Mouse (Mus musculus) heart, postnatal 10 days (tissue): ENCODE measurements around the gene Pak4. TPM values are rescaled to one million over a fixed set of nuclear protein-coding genes. Genes with fewer than 3 reads are reported as not detected.
"Not testable (repeated sequence)": the region's sequence is repeated elsewhere in the genome, so short reads cannot be mapped to it uniquely, and the experiment has no call there.

Source experiments
- DNase-seq, 2 experiments: peaks; one replicate each; pipeline ENCODE4 v3.0.0; 2021
- intact Hi-C: fragments of 180-260 bp; cut with DNase I; formaldehyde crosslinking; loops from one replicate; pipeline ENCODE4 v1.15.1; 2025
- total RNA-seq, 2 experiments: library from RNA; stranded (reverse); gene quantifications; 2 replicates each; pipeline ENCODE4 v1.2.3; 2021

Pak4 gene
- total RNA-seq, 2 experiments from 2014 or later = 11.2 to 15.6 TPM

- DNase-seq = no peak
- intact Hi-C loops = loop anchor here (10.0 kb wide), 1 partner anchor 123 kb away; no protein-coding TSS in a partner anchor
Observed at GRCm38 (mm10) chr7:28567539-28567938, 30.4 kb downstream of the Pak4 start.

DNA sequence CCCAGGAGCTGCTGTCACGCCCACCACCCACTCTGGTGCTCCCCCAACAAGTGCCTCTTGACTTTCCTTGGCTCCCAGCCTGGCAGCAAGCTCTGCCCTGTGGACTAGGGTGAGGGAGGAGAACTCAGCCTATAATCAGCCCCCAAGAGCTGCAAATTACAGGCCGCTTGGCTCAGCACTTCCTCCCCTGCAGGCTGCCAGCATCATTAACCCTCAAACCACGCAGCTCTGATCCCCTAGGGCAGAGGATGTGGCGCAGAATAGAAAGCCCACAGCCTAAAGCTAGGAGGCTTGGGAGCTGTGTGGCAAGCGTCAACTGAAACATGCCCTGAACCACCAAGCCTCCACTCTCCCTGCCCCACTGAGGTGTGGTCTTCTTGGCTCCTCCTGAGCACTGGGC is 32.6 kb downstream of the Pak4 start:
- DNase-seq = no peak
- intact Hi-C loops = loop anchor here (10.0 kb wide), 1 partner anchor 121 kb away; no protein-coding TSS in a partner anchor

DNA sequence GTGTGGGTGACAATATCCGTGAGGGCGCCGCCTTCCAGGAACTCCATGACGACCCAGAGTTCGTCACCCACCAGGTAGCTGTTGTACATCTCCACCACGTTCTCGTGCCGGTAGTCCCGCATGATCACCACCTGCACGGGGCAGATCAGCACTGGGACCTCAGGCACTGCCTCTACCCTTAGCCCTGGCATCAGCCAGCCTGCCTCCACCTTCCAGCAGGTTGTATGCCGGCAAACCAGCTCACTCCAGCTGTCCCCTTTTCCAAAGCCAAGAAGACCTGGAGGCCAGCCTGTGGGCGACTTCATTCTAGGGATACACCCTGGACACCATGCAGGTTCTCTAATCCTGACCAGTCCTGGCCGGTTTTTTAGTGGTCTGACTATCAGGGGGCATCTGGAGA is 35.0 kb downstream of the Pak4 start:
- DNase-seq = no peak
- intact Hi-C loops = loop anchor here (10.0 kb wide), 1 partner anchor 118 kb away; no protein-coding TSS in a partner anchor

GRCm38 (mm10) chr7:28562371-28562770 is 35.6 kb downstream of the Pak4 start:
- intact Hi-C loops = loop anchor here (10.0 kb wide), 1 partner anchor 118 kb away; no protein-coding TSS in a partner anchor

GRCm38 (mm10) chr7:28561967-28562366 is 36.0 kb downstream of the Pak4 start:
- intact Hi-C loops = loop anchor here (10.0 kb wide), 1 partner anchor 117 kb away; no protein-coding TSS in a partner anchor
- no peak for DNase-seq

More at GRCm38 (mm10) chr7:28562371-28562770, 35.6 kb downstream of the Pak4 start:
- DNase-seq = no peak

GRCm38 (mm10) chr7:28560856-28561255 is 37.1 kb downstream of the Pak4 start:
- intact Hi-C loops = loop anchor here (10.0 kb wide), 1 partner anchor 116 kb away; no protein-coding TSS in a partner anchor
- no peak for DNase-seq

- intact Hi-C loops = no loop called here
- peak; percentile 70 to 72 for DNase-seq
Observed at GRCm38 (mm10) chr7:28558486-28558885, 39.5 kb downstream of the Pak4 start.

DNA sequence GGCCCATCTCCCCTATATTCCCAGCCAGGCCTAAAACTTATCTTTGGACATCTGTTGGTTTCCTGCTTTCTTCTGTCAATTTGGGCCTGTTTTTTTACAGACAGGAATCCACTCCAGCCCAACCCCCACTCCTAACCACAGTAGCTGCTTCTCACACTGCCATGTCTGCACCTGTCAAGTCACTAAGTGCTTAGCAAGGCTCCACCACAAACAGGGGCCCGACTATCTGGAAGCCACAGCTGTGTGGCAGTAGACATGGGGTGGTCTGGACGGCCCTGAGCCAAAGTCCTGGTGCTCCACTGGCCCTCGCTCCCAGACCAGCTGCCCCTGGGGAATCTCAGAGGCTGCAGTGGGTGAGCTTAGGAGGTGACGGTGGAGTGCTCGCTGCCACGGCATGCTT is 40.3 kb downstream of the Pak4 start:
- intact Hi-C loops = no loop called here
- no peak for DNase-seq

GRCm38 (mm10) chr7:28557069-28557468 is 40.9 kb downstream of the Pak4 start:
- intact Hi-C loops = no loop called here

DNA sequence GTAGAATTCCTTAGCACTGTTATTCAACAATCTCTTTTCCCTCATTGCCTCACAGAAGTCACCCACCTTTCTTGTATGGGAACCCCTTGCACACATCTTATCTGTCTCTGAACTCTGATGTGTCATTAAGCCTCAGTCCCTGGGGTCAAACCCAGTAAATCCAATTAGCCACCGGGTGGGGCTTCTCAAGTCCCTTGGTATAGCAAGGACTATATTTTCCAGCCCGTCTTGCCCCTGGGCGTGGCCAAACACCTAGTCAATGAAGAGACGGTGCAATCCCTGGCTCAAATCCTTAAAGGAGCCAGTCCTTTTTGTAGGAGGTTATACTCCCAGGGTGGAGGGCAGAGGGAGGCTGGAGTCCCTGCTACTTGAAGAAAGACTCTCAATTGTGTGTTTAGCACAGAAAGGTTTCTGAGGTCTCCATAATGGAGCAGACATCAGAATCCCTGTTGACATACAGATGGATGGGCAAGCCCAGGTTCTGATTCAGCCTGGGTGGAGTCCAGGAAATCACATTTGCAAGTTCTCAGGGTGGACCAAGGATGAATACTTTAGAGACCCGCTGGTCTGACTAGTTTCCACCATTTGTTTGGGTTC is 41.9 kb downstream of the Pak4 start:
- intact Hi-C loops = no loop called here
- DNase-seq = no peak

More at GRCm38 (mm10) chr7:28557069-28557468, 40.9 kb downstream of the Pak4 start:
- DNase-seq = no peak

DNA sequence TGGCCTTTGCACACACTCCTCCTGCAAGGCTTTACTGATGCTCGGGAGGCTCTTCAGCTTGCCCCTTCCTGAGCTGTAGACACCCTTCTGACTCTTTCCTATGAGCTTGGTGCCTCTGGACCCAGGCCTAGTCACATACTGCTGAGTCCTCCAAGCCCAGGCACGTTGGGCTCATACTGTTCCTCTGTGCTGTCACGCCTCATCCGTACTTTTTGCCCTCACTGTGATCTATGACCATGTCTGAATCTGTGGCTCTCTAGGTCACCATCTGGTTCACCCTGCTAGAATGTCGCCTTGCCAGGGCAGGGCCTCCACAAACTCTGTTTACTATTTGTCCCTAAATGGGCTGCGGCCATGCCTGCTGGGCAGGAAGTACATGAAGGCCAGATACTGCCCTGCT is 44.9 kb downstream of the Pak4 start:
- DNase-seq = no peak
- intact Hi-C loops = no loop called here

DNA sequence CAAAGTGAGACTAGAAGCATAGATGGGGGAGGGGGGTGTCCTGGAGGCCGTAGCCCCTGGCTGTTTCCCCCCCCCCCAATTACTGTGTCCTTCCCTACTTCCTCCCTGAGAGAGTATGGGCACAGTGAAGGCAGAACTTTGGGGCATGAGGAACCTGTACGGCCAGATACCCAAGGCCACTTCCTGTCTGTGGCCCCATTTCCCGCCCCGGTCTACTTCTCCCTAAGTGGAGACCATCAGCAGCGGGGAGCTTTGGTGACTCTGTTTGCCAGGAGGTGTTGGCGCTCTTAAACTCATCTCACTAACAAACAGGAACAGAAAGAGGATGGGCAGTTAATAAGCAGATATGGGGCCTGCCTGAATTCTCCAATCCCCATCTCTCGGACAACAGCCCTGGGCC is 50.4 kb downstream of the Pak4 start:
- intact Hi-C loops = no loop called here

DNA sequence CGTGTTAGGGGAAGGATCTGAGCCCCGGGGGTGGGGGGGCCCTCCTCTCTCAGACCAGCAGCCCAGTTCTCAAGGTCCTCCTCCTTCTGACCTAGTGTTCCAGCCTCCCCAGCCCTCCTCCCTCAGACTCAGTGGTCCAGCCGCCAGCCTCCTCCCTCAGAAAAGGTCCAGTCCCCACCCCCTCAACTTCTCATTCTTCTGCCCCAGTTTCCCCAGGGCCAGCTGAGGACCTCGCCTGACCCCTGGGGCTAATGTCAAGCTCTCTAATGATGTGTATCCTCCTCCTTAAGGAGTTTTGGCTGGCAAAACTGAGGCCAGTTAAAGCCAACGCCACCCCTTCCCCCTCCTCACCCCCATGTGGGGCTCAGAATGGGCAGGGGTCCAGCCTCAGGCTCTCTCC is 50.8 kb downstream of the Pak4 start, which contains the start of gene Nccrp1:
Gene Nccrp1, minus strand, starts transcription at position 101 of the 400 bp plus-strand sequence.
- no peak for DNase-seq
- intact Hi-C loops = no loop called here

More for the DNA sequence above, 50.4 kb downstream of the Pak4 start:
- no peak for DNase-seq

GRCm38 (mm10) chr7:28546649-28547048 is 51.3 kb downstream of the Pak4 start:
- DNase-seq = no peak
- intact Hi-C loops = no loop called here

GRCm38 (mm10) chr7:28545891-28546210 is 52.1 kb downstream of the Pak4 start:
- intact Hi-C loops = no loop called here
- DNase-seq = no peak

- no peak for DNase-seq
- intact Hi-C loops = no loop called here
Observed at GRCm38 (mm10) chr7:28545048-28545890, 52.7 kb downstream of the Pak4 start.

DNA sequence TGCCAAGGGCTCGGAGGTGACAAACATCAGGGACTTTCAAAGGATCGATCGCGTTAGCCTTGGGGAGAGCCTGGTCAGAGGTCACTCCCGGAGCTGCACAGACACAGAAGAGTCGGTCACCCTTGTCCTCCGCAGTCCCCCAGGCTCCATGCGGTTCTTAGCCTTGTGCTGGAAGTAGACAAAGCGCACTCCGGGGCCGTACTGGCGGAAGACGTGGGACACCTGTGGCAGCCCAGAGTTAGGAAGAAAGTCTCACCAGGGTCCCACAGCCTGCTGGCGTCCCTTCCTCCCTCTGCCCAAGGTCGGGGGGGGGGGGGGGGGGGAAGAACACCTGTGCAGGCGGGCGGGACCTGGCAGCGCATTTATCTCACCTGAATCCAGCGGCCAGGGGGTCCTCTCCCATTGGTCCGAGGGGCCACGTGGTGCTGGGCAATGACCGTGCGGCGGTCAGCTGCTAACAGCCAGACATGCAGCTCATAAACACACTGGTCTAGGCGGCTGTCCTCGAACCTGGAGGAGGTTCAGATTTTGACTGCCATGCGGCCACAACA is 53.9 kb downstream of the Pak4 start:
- intact Hi-C loops = no loop called here
- DNase-seq = no peak

- DNase-seq = no peak
- intact Hi-C loops = no loop called here
Observed at GRCm38 (mm10) chr7:28540526-28540925, 57.5 kb downstream of the Pak4 start, which contains the start of gene Sycn. Sycn (plus strand) TSS chr7:28540885.

GRCm38 (mm10) chr7:28538886-28539285 is 59.1 kb downstream of the Pak4 start:
- DNase-seq, intact Hi-C loops: not testable (repeated sequence)

DNA sequence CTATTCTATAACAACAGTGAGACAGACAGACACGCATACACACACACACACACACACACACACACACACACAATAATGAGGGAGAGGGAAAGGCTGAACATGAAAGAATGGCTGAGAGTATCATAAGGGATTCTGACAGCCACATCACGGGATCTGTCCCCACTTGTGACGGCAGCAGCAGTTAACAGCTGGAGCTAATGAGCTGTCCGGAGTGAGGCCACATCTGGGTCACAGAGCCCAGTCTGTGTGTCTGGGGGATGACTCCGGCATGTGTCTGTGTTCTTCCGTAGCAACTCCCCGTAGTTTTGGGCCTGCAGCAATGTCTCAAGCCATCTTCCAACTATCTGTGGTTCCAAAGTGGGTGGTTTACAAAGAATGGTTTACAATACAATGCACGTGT is 66.0 kb downstream of the Pak4 start:
- no peak for DNase-seq
- intact Hi-C loops = loop anchor here (5.0 kb wide), 1 partner anchor 70 kb away; no protein-coding TSS in a partner anchor
